Mouse (Mus musculus): ENCODE results near the gene Lurap1.

DNA sequence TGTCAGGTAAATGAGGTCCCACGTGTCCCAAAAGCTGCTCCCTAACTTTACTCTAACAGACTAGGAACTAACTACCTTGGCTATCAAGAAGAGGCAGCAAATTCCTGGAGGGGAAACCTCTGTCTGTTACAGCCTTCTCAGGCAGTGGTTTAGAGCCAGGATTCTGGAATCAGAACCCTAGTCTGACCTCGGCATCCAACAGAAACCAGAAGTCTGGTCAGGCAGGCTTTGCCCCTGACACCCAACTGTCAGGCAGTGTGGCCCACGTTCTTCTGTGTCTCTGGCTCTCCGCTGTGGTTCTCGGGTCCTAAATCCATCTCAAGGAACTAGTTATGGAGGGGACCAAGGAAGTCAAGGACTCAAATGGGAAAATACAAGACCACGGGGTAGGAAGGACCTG lies at the start of gene Lurap1:
- TF ChIP-seq POLR2A (IDR thresholded peaks at IDR 0.05; ENCODE audit: extremely low read depth, insufficient read depth, low read length), result no peak
- TF ChIP-seq CTCF (IDR thresholded peaks at IDR 0.05; ENCODE audit: low read depth, low read length), result no peak

Measured in liver, adult 2 months (tissue).